Mouse (Mus musculus) CD4-positive, CD25-positive, alpha-beta regulatory T cell (primary cell): Measurements from ENCODE around the gene Pdzk1. TPM values are rescaled to one million over a fixed set of nuclear protein-coding genes. Genes with fewer than 3 reads are reported as not detected.

Experiments
- polyA plus RNA-seq: library from polyadenylated mRNA; unstranded; fragments of 100-300 nt; shearing (Covaris generic); gene quantifications from one replicate; pipeline ENCODE4 v1.2.1, GENCODE M21; 2017

Gene Pdzk1
- polyA plus RNA-seq, result not detected

GRCm38 (mm10) chr3:96828984-96829383, at the start of gene Pdzk1, which contains the start of gene Cd160:
Gene Pdzk1 (plus strand): TSS chr3:96829284.
Gene Cd160 (minus strand): TSS chr3:96829351.

GRCm38 (mm10) chr3:96904393-96904792, 75.3 kb downstream of the Pdzk1 start, which contains the start of gene Gja5:
Gene Gja5 (plus strand): TSS chr3:96904693.

GRCm38 (mm10) chr3:96904851-96905541, 75.9 kb downstream of the Pdzk1 start, which contains the start of gene Gpr89:
Gene Gpr89 (minus strand): TSS chr3:96905346.

Other genes starting within 250 kb of the Pdzk1 start
- 22.0 TPM for gene Polr3gl, start 235.1 kb upstream of the Pdzk1 start, polyA plus RNA-seq
- gene Ankrd34a, start 232.6 kb upstream of the Pdzk1 start, polyA plus RNA-seq, result 0.07 TPM
- 0.29 TPM for gene Lix1l, start 228.1 kb upstream of the Pdzk1 start, polyA plus RNA-seq
- gene Rbm8a, start 199.4 kb upstream of the Pdzk1 start, polyA plus RNA-seq, result 166 TPM
- 49.6 TPM for gene Pex11b, start 193.9 kb upstream of the Pdzk1 start, polyA plus RNA-seq
- gene Gm42957, start 193.8 kb upstream of the Pdzk1 start, polyA plus RNA-seq, result 0.24 TPM
- gene Itga10, start 183.7 kb upstream of the Pdzk1 start, polyA plus RNA-seq, result 0.16 TPM
- gene Ankrd35, start 159.2 kb upstream of the Pdzk1 start, polyA plus RNA-seq, result not detected
- gene Pias3, start 132.9 kb upstream of the Pdzk1 start, polyA plus RNA-seq, result 25.1 TPM
- 0.50 TPM for gene Nudt17, start 120.7 kb upstream of the Pdzk1 start, polyA plus RNA-seq
- 72.2 TPM for gene Polr3c, start 101.7 kb upstream of the Pdzk1 start, polyA plus RNA-seq
- 120 TPM for gene Rnf115, start 101.6 kb upstream of the Pdzk1 start, polyA plus RNA-seq
- 22.4 TPM for gene Cd160, start 67 bp downstream of the Pdzk1 start, polyA plus RNA-seq
- gene Gja5, start 75.4 kb downstream of the Pdzk1 start, polyA plus RNA-seq, result 0.31 TPM
- gene Gpr89, start 76.1 kb downstream of the Pdzk1 start, polyA plus RNA-seq, result 23.0 TPM
- gene Gja8, start 96.7 kb downstream of the Pdzk1 start, polyA plus RNA-seq, result 0.04 TPM